Mouse (Mus musculus): ENCODE results near the gene Pla2g1b. TPM values are rescaled to one million over a fixed set of nuclear protein-coding genes. Genes with fewer than 3 reads are reported as not detected.

Pla2g1b gene
- polyA plus RNA-seq (2015; fragmentation: Nextera tagmentation; extraction: Ambion mirVana), result not detected in 2 replicates

DNA sequence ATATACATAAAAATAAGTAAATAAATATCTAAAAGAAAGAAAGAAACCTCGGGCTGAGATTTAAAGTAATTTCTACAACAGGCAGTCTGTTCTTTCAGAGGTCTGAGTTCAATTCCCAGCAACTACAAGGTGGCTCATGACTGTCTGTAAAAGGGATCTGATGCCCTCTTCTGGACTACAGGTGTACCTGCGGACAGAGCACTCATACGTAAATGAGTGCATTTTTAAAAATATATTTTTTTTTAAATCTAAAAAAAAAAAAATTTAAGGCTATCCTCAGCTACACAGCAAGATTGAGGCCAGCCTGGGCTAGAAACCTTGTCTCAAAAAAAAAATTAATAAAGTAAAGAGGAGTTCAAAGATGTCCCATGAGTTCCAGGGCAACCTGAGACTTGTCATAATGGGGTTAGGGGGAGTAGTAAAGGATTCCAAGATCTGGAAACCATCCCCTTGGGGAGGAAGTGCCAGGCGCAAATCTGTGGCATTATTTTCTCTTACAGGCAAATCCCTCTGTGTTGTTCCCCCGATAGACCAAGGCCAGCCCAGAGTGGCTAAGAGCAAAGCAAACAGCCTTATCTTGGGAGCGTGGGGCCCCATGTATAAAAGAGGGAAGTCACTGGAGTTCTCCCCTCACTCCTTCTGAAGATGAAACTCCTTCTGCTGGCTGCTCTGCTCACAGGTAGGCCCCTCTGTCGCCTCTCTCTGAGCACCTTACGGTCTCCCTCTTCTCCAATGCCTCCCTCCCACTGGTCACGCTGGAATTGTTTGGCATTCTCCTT lies at the start of gene Pla2g1b:
Gene Pla2g1b (plus strand): TSS at position 621 of the 779 bp plus-strand sequence.
- Histone ChIP-seq H3K36me3 (ENCODE audit: control insufficient read depth, insufficient read depth, low read length) (no peaks in the 10 kb centered on the region), H3K4me3 (ENCODE audit: low read depth, low read length) (no peak within 1 kb of the TSS), H3K9me3 (replicated peaks; ENCODE audit: control insufficient read depth, low read length, poor library complexity, severe bottlenecking) (no peaks in the 10 kb centered on the region), H3K9ac (ENCODE audit: low read depth, low read length) (no peak within 1 kb of the TSS), H3K4me2 (ENCODE audit: low read length) (no peak within 1 kb of the TSS), H3K4me1 (ENCODE audit: control insufficient read depth, insufficient read depth, low read length) (no peaks in the 10 kb centered on the region), H3K27me3 (ENCODE audit: control insufficient read depth, insufficient read depth, low read depth, low read length) (no peaks in the 10 kb centered on the region), H3K27ac (ENCODE audit: low read length) (no peak within 1 kb of the TSS)
- no peak for ATAC-seq
- 43% methylated on average over 9 of the region's 9 CpGs for WGBS

DNA sequence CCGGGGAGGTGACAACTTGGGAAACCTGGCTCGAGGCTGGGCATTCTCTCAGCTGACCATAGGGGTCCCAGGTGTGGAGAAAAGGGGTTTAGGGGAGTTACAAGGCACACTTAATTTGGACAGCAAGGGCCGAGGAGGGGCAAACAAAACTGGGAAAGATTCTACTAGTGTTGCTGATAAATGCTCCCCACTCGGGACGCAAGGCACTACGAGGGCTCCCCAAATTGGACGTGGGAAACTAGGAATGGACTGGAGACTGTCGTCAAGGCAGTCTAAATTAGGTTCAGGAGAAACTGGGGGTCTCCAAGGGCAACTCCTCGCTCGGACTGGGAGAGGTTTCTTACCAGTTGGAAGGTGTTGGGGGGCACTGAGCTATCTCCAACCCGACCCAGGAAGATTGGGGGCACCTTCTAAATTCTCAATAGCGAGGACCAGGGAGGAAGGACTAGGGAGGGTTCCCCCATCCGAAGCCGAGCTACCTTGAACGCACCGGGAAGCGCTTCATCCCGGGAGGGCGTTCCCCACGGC lies 37.2 kb upstream of the Pla2g1b start:
- 0% methylated on average over 20 of the region's 20 CpGs for WGBS
- Histone ChIP-seq H3K9me3 (replicated peaks; ENCODE audit: control insufficient read depth, low read length, poor library complexity, severe bottlenecking) (no peaks in the 10 kb centered on the region), H3K27ac (ENCODE audit: low read length) (peak overlapping the region; percentile 98), H3K4me3 (ENCODE audit: low read depth, low read length) (peak overlapping the region; percentile 96), H3K36me3 (ENCODE audit: control insufficient read depth, insufficient read depth, low read length) (no peaks in the 10 kb centered on the region), H3K27me3 (ENCODE audit: control insufficient read depth, insufficient read depth, low read depth, low read length) (no peaks in the 10 kb centered on the region), H3K4me1 (ENCODE audit: control insufficient read depth, insufficient read depth, low read length) (peaks cover 40% of the 10 kb centered on the region), H3K4me2 (ENCODE audit: low read length) (peak overlapping the region; percentile 95), H3K9ac (ENCODE audit: low read depth, low read length) (peak overlapping the region; percentile 100)
- no peak for ATAC-seq

DNA sequence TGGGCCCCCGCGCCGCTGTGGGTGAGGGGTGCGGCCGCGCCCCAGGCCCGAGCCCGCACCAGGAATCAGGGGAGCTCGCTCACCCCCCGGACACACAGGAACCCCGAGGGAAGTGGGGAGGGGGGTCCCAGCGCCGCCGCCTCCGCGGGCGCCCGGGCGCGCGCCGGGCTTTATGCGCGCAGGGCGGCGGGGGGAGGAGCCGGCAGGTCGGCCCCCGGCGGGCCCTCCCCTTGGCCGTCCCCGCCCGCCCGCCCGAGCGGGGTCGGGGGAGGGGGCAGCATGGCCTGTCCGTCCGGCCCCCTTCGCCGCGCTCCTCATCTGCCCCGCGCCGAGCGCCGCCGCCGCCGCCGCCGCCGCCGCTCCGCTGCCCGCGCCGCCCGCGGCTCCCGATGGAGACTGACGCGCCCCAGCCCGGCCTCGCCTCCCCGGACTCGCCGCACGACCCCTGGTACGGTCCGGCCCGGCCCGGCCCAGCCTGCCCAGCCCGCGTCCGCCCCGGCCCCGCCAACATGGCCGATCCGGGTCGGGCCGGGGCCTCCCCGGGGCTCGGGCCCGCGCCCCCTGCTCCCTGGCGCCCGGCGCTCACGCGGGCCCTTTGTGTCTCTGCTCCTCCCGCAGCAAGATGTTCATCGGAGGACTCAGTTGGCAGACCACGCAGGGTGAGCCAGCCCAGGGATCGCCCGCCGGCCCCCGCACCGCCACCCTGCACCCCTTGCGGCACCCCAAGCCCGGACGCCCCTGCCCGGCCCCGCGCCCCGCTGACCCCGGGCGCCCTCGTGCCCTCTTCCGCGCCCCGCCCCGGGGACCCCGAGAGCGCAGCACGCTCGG lies 36.5 kb upstream of the Pla2g1b start, which contains the start of gene Msi1:
Gene Msi1 (plus strand): TSS at position 241 of the 828 bp plus-strand sequence.
- H3K9me3 ChIP-seq (replicated peaks; ENCODE audit: control insufficient read depth, low read length, poor library complexity, severe bottlenecking), result no peaks in the 10 kb centered on the region
- peak within 1 kb of the TSS; percentile 96 for H3K4me3 ChIP-seq (ENCODE audit: low read depth, low read length)
- peak; percentile 50 for ATAC-seq
- H3K27ac ChIP-seq (ENCODE audit: low read length), result peak within 1 kb of the TSS; percentile 98
- H3K4me1 ChIP-seq (ENCODE audit: control insufficient read depth, insufficient read depth, low read length), result peaks cover 46% of the 10 kb centered on the region
- peak within 1 kb of the TSS; percentile 100 for H3K9ac ChIP-seq (ENCODE audit: low read depth, low read length)
- under 1% methylated on average over 27 of the region's 117 CpGs for WGBS
- no peaks in the 10 kb centered on the region for H3K36me3 ChIP-seq (ENCODE audit: control insufficient read depth, insufficient read depth, low read length)
- H3K27me3 ChIP-seq (ENCODE audit: control insufficient read depth, insufficient read depth, low read depth, low read length), result no peaks in the 10 kb centered on the region
- peak within 1 kb of the TSS; percentile 95 for H3K4me2 ChIP-seq (ENCODE audit: low read length)

DNA sequence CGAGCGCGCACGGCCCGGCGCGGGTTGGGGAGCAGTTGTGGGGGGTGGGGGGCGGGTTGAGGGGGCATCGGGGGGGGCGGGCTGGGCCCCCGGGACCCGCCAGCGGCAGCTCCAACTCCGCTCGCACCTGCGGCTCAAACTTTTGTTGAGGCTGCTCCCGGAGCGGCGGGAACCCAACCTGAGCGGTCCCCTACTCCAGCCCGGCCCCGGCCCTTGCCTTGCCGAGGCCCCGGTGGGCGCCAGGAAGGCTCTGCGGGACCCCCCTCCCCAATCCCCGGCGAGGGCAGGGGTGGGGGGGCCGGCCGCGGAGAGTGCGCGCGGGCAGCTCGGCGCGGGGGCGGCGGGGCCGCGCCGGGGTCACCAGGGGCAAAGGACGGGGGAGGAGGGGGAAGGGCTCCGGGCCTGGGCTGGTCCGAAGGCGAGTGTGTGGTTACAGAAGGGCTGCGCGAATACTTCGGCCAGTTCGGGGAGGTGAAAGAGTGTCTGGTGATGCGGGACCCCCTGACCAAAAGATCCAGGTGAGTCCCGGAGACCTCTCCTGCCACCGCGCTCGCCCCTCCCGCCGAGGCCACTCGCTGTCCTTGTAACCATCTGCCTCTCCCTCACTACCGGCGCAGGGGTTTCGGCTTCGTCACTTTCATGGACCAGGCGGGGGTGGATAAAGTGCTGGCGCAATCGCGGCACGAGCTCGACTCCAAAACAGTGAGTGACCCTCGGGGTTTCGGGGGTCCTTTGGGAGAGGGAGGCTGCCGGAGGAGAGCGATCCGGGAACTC lies 35.7 kb upstream of the Pla2g1b start:
- Histone ChIP-seq H3K36me3 (ENCODE audit: control insufficient read depth, insufficient read depth, low read length) (no peaks in the 10 kb centered on the region), H3K9me3 (replicated peaks; ENCODE audit: control insufficient read depth, low read length, poor library complexity, severe bottlenecking) (no peaks in the 10 kb centered on the region), H3K27ac (ENCODE audit: low read length) (peak overlapping the region; percentile 98), H3K9ac (ENCODE audit: low read depth, low read length) (peak overlapping the region; percentile 100), H3K4me1 (ENCODE audit: control insufficient read depth, insufficient read depth, low read length) (peaks cover 54% of the 10 kb centered on the region), H3K4me3 (ENCODE audit: low read depth, low read length) (peak overlapping the region; percentile 96), H3K4me2 (ENCODE audit: low read length) (peak overlapping the region; percentile 95), H3K27me3 (ENCODE audit: control insufficient read depth, insufficient read depth, low read depth, low read length) (no peaks in the 10 kb centered on the region)
- ATAC-seq, result no peak
- under 1% methylated on average over 52 of the region's 73 CpGs for WGBS

DNA sequence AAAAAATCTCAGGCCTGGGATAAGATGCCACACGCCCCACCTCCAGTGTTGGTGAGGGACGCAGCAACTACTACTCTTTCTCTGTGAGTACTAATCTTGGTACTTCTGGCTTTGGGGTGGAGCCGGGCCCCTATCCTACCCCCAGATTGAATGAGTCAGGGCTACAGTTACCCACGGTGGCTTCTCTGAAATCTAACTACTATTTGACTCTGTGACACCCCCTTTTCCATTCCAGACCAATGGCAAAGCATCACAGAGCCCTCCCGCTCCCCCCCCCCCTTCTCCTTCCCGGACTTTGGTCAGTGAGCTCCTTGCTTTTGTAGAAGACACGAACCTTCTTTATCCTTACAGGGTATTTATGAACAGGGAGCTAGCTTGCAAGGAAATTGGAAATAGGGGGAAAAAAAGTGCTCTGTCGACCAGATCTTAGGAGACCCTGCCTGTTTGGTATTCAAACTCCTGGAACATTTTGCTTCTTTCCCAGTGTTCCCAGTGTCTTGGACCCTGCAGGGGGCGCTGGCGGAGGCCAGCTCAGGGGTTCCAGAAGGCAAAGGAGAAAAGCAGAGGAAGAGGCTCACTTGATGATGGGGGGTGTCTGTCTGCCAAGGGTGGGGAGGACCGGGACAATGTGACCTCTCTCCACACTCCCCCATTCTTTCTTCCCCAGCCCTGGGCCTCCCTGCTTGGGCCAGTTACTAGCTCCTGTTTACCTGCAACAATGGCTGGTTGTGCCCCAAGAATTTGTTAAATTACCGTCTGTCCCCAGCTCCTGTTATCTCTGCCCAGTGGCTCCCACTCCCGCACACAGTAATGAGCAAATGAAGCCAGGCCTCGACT lies 34.8 kb upstream of the Pla2g1b start:
- Histone ChIP-seq H3K9ac (ENCODE audit: low read depth, low read length) (peak overlapping the region; percentile 100), H3K4me1 (ENCODE audit: control insufficient read depth, insufficient read depth, low read length) (peaks cover 63% of the 10 kb centered on the region), H3K27ac (ENCODE audit: low read length) (peak overlapping the region; percentile 98), H3K27me3 (ENCODE audit: control insufficient read depth, insufficient read depth, low read depth, low read length) (no peaks in the 10 kb centered on the region), H3K4me3 (ENCODE audit: low read depth, low read length) (peak overlapping the region; percentile 96), H3K36me3 (ENCODE audit: control insufficient read depth, insufficient read depth, low read length) (no peaks in the 10 kb centered on the region), H3K9me3 (replicated peaks; ENCODE audit: control insufficient read depth, low read length, poor library complexity, severe bottlenecking) (no peaks in the 10 kb centered on the region), H3K4me2 (ENCODE audit: low read length) (peak overlapping the region; percentile 95)
- no peak for ATAC-seq
- WGBS, result 3% methylated on average over 14 of the region's 14 CpGs

DNA sequence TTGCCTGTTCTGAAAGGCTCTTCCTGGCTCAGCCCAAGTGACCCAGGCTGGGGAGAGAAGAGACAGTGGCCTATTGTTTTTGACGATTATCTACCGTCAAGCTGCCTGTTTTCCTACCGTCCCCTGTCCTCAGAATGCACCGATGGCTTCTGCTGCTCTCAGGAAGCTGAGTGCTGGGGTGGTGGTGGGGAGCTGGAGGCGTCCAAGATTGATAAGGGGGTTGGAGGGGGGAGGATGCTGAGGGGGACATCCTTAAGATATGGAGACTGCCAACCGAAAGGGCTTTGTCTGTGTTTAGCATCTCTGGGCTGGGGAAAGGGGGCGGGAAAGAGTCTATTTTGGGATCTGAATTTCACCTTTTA lies 34.2 kb upstream of the Pla2g1b start:
- Histone ChIP-seq H3K9ac (ENCODE audit: low read depth, low read length) (peak overlapping the region; percentile 100), H3K4me3 (ENCODE audit: low read depth, low read length) (peak overlapping the region; percentile 96), H3K27ac (ENCODE audit: low read length) (peak overlapping the region; percentile 98), H3K4me2 (ENCODE audit: low read length) (peak overlapping the region; percentile 95), H3K4me1 (ENCODE audit: control insufficient read depth, insufficient read depth, low read length) (peaks cover 68% of the 10 kb centered on the region), H3K9me3 (replicated peaks; ENCODE audit: control insufficient read depth, low read length, poor library complexity, severe bottlenecking) (no peaks in the 10 kb centered on the region), H3K36me3 (ENCODE audit: control insufficient read depth, insufficient read depth, low read length) (no peaks in the 10 kb centered on the region), H3K27me3 (ENCODE audit: control insufficient read depth, insufficient read depth, low read depth, low read length) (no peaks in the 10 kb centered on the region)
- WGBS, result 6% methylated on average over 7 of the region's 7 CpGs
- no peak for ATAC-seq

DNA sequence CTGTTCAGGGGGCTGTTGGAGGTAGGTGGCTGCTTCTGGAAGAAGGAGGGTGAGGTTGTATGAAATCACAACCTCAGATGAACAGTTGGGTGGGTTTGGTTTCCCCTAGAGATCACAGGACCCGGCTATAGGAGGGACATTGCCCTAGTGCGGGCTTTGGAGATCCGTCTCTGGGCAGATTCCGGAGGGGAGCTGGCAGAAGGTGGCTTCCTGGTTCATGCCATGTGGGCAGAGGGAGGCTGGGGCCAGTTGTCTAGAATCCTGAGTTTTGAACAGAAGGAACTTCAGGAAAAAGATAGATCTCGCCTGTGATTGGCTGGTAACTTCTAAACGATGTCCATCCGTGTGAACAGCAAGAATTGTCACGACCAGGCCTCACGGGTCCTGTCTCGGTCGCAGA lies 33.7 kb upstream of the Pla2g1b start:
- Histone ChIP-seq H3K36me3 (ENCODE audit: control insufficient read depth, insufficient read depth, low read length) (no peaks in the 10 kb centered on the region), H3K4me1 (ENCODE audit: control insufficient read depth, insufficient read depth, low read length) (peaks cover 73% of the 10 kb centered on the region), H3K4me3 (ENCODE audit: low read depth, low read length) (peak overlapping the region; percentile 96), H3K27me3 (ENCODE audit: control insufficient read depth, insufficient read depth, low read depth, low read length) (no peaks in the 10 kb centered on the region), H3K4me2 (ENCODE audit: low read length) (peak overlapping the region; percentile 95), H3K9ac (ENCODE audit: low read depth, low read length) (peak overlapping the region; percentile 100), H3K9me3 (replicated peaks; ENCODE audit: control insufficient read depth, low read length, poor library complexity, severe bottlenecking) (no peaks in the 10 kb centered on the region), H3K27ac (ENCODE audit: low read length) (peak overlapping the region; percentile 98)
- no peak for ATAC-seq
- 26% methylated on average over 11 of the region's 11 CpGs for WGBS

DNA sequence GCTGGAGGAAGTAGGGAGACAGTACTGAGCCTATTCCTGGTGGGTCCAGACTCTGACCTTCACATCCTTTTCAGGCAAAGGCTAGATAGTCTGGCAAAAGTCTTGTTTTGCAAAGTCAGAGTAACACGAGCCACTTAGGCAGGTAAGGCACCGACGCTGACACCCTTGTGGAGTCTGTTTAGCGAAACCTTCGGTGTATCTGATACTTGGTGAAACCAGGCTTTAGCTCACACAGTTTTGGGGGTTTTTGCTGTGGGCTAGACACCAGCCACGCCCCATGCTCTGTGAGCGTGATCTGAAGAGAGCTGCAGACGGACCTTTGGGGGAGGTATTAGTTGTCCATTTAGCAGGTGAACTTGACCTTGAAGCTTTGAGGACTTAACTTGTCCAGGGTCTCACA lies 32.9 kb upstream of the Pla2g1b start:
- Histone ChIP-seq H3K9ac (ENCODE audit: low read depth, low read length) (0 out of 2 replicates have a peak overlapping the region, but pooled peaks have one; percentile 3), H3K27me3 (ENCODE audit: control insufficient read depth, insufficient read depth, low read depth, low read length) (no peaks in the 10 kb centered on the region), H3K4me2 (ENCODE audit: low read length) (peak overlapping the region; percentile 95), H3K4me3 (ENCODE audit: low read depth, low read length) (peak overlapping the region; percentile 96; the same call in 1 of the 2 replicates), H3K36me3 (ENCODE audit: control insufficient read depth, insufficient read depth, low read length) (no peaks in the 10 kb centered on the region), H3K27ac (ENCODE audit: low read length) (peak overlapping the region; percentile 98), H3K4me1 (ENCODE audit: control insufficient read depth, insufficient read depth, low read length) (peaks cover 77% of the 10 kb centered on the region), H3K9me3 (replicated peaks; ENCODE audit: control insufficient read depth, low read length, poor library complexity, severe bottlenecking) (no peaks in the 10 kb centered on the region)
- 45% methylated on average over 8 of the region's 8 CpGs for WGBS
- no peak for ATAC-seq
